Mouse (Mus musculus): ENCODE measurements around the gene Nxnl1. TPM values are rescaled to one million over a fixed set of nuclear protein-coding genes. Genes with fewer than 3 reads are reported as not detected.

Nxnl1 gene
- polyA plus RNA-seq, 1 experiment from 2014 or later = not detected

- ATAC-seq (replicated peaks) = no peak
- peaks cover 21% of the 10 kb centered on the region for H3K4me1 ChIP-seq
- H3K4me3 ChIP-seq = no peak overlapping the region
- no peaks in the 10 kb centered on the region for H3K9me3 ChIP-seq
- H3K27me3 ChIP-seq = peaks cover 10% of the 10 kb centered on the region; the same call in 1 of the 2 replicates
- no peak overlapping the region for H3K9ac ChIP-seq (replicated peaks)
- WGBS = 64% methylated on average over 6 of the region's 6 CpGs
- H3K27ac ChIP-seq (replicated peaks) = no peak overlapping the region
- no peaks in the 10 kb centered on the region for H3K36me3 ChIP-seq
- no peak overlapping the region for H3K4me2 ChIP-seq (replicated peaks)
Measured at GRCm38 (mm10) chr8:71596384-71596783, 30.0 kb upstream of the Nxnl1 start.

- H3K9me3 ChIP-seq = no peaks in the 10 kb centered on the region
- 0 out of 2 replicates have a peak overlapping the region, but pooled peaks have one; percentile 22 for H3K9ac ChIP-seq (replicated peaks)
- peaks cover 27% of the 10 kb centered on the region for H3K4me1 ChIP-seq
- H3K4me2 ChIP-seq (replicated peaks) = peak overlapping the region; percentile 31
- peak; percentile 26 for ATAC-seq (replicated peaks)
- peaks cover 6% of the 10 kb centered on the region; the same call in 1 of the 2 replicates for H3K27me3 ChIP-seq
- H3K4me3 ChIP-seq = peak overlapping the region; percentile 15
- whole genome bisulfite sequencing = 6% methylated on average over 27 of the region's 27 CpGs
- no peak overlapping the region for H3K27ac ChIP-seq (replicated peaks)
- no peaks in the 10 kb centered on the region for H3K36me3 ChIP-seq
Measured at GRCm38 (mm10) chr8:71595862-71596261, 29.5 kb upstream of the Nxnl1 start.

DNA sequence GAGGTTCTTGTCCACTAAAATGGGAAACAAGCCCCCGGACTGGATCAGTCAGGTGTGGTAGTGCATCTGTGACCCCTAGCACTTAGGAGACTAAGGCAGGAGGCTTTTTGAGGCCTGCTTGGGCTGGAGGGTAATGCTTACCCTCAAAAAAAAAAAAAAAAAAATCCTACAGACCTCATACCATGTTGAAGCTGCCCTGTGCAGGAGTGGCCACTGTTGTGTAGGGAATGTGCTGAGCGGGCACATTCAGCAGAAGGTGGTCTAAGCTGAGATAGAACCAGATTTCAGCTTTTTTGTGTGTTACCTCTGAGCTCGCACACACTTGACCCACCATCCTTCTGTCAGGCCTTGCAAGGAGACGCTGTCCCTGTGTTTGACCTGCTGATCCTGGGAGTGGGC, 27.9 kb upstream of the Nxnl1 start:
- H3K27ac ChIP-seq (replicated peaks) = no peak overlapping the region
- no peak for ATAC-seq (replicated peaks)
- H3K4me2 ChIP-seq (replicated peaks) = no peak overlapping the region
- H3K4me1 ChIP-seq = peaks cover 29% of the 10 kb centered on the region
- no peaks in the 10 kb centered on the region for H3K27me3 ChIP-seq
- H3K4me3 ChIP-seq = no peak overlapping the region
- H3K9ac ChIP-seq (replicated peaks) = no peak overlapping the region
- no peaks in the 10 kb centered on the region for H3K9me3 ChIP-seq
- 94% methylated on average over 4 of the region's 4 CpGs for WGBS
- H3K36me3 ChIP-seq = no peaks in the 10 kb centered on the region

- no peak for ATAC-seq (replicated peaks)
- Histone ChIP-seq H3K9ac (replicated peaks) (no peak overlapping the region), H3K4me2 (replicated peaks) (no peak overlapping the region), H3K36me3 (no peaks in the 10 kb centered on the region), H3K27me3 (no peaks in the 10 kb centered on the region), H3K9me3 (no peaks in the 10 kb centered on the region), H3K4me3 (no peak overlapping the region), H3K27ac (replicated peaks) (no peak overlapping the region), H3K4me1 (peaks cover 29% of the 10 kb centered on the region)
- WGBS = 94% methylated on average over 8 of the region's 8 CpGs
Measured at GRCm38 (mm10) chr8:71593556-71594323, 27.3 kb upstream of the Nxnl1 start.

- Histone ChIP-seq H3K4me2 (replicated peaks) (peak overlapping the region; percentile 89), H3K27ac (replicated peaks) (peak overlapping the region; percentile 97), H3K4me3 (peak overlapping the region; percentile 87), H3K36me3 (no peaks in the 10 kb centered on the region), H3K9me3 (no peaks in the 10 kb centered on the region), H3K27me3 (no peaks in the 10 kb centered on the region), H3K4me1 (peaks cover 29% of the 10 kb centered on the region), H3K9ac (replicated peaks) (peak overlapping the region; percentile 96)
- WGBS = 5% methylated on average over 60 of the region's 60 CpGs
- ATAC-seq (replicated peaks) = peak; percentile 68
Measured at GRCm38 (mm10) chr8:71592374-71593170, 26.2 kb upstream of the Nxnl1 start.

DNA sequence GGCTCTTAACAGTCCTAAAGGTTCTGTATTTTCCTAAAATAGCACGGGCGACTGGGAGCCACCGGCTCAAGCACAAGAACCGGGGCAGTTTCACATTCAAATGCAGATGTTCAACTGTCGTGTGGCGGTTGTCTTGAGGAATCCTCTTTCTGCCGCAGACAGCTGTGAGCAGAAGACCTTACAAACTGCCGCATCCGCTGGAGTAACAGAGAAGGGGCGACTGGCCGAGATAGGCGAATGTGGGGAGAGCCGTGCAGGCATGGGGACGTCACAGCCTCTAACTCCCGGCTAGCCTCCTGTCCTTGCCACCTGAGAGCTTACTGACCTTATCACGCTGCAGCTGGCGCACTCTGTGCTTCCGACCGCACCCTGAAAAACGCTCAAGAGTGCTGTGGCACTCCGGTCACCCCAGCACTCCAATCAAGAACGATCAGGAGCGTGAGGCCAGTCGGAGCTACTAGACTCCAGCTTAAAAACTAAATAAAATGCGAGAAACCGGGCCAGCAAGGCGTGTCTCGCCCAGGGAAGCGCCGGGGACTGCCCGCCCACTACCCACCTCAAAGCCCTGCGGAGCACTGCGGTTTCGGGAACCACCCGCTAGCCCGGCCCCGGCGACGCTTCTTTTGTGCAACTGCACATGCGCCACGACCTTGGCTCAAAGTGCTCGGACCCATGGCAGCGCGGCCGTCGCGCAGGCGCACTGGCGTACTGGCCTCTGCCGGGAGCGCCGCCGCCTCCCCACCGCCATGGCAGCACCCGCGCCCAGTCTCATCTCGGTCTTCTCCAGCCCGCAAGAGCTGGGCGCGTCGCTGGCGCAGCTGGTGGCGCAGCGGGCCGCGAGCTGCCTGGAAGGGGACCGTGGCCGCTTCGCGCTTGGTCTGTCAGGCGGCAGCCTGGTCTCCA, 25.3 kb upstream of the Nxnl1 start, which contains the start of gene Pgls:
Gene Pgls, plus strand, starts transcription at position 706 of the 903 bp plus-strand sequence.
- WGBS = under 1% methylated on average over 70 of the region's 71 CpGs
- peaks cover 6% of the 10 kb centered on the region; the same call in 1 of the 2 replicates for H3K36me3 ChIP-seq
- peak within 1 kb of the TSS; percentile 87 for H3K4me3 ChIP-seq
- H3K4me2 ChIP-seq (replicated peaks) = peak within 1 kb of the TSS; percentile 89
- H3K27ac ChIP-seq (replicated peaks) = peak within 1 kb of the TSS; percentile 97
- H3K4me1 ChIP-seq = peaks cover 29% of the 10 kb centered on the region
- no peaks in the 10 kb centered on the region for H3K27me3 ChIP-seq
- no peaks in the 10 kb centered on the region for H3K9me3 ChIP-seq
- peak; percentile 88 for ATAC-seq (replicated peaks)
- peak within 1 kb of the TSS; percentile 96 for H3K9ac ChIP-seq (replicated peaks)

- H3K4me3 ChIP-seq = peak overlapping the region; percentile 87
- H3K9me3 ChIP-seq = no peaks in the 10 kb centered on the region
- H3K9ac ChIP-seq (replicated peaks) = peak overlapping the region; percentile 96
- 34% methylated on average over 5 of the region's 5 CpGs for WGBS
- H3K4me2 ChIP-seq (replicated peaks) = peak overlapping the region; percentile 89
- peaks cover 11% of the 10 kb centered on the region; the same call in 1 of the 2 replicates for H3K36me3 ChIP-seq
- peak overlapping the region; percentile 97; the same call in 1 of the 2 replicates for H3K27ac ChIP-seq (replicated peaks)
- peaks cover 28% of the 10 kb centered on the region for H3K4me1 ChIP-seq
- no peaks in the 10 kb centered on the region for H3K27me3 ChIP-seq
- ATAC-seq (replicated peaks) = no peak
Measured at GRCm38 (mm10) chr8:71591017-71591416, 24.6 kb upstream of the Nxnl1 start.

- no peaks in the 10 kb centered on the region for H3K9me3 ChIP-seq
- WGBS = 73% methylated on average over 3 of the region's 3 CpGs
- H3K4me3 ChIP-seq = no peak overlapping the region
- no peak for ATAC-seq (replicated peaks)
- no peak overlapping the region for H3K4me2 ChIP-seq (replicated peaks)
- peaks cover 23% of the 10 kb centered on the region for H3K4me1 ChIP-seq
- peaks cover 31% of the 10 kb centered on the region; the same call in 1 of the 2 replicates for H3K36me3 ChIP-seq
- no peak overlapping the region for H3K9ac ChIP-seq (replicated peaks)
- H3K27me3 ChIP-seq = no peaks in the 10 kb centered on the region
- H3K27ac ChIP-seq (replicated peaks) = no peak overlapping the region
Measured at GRCm38 (mm10) chr8:71588762-71589161, 22.4 kb upstream of the Nxnl1 start.

GRCm38 (mm10) chr8:71586891-71587290, 20.5 kb upstream of the Nxnl1 start:
- Histone ChIP-seq H3K9me3 (no peaks in the 10 kb centered on the region), H3K27me3 (no peaks in the 10 kb centered on the region), H3K4me2 (replicated peaks) (no peak overlapping the region), H3K9ac (replicated peaks) (no peak overlapping the region), H3K4me3 (no peak overlapping the region), H3K36me3 (peaks cover 32% of the 10 kb centered on the region; the same call in 1 of the 2 replicates), H3K4me1 (peaks cover 10% of the 10 kb centered on the region), H3K27ac (replicated peaks) (no peak overlapping the region)
- 83% methylated on average over 2 of the region's 2 CpGs for WGBS
- ATAC-seq (replicated peaks) = no peak; the same call in 1 of the 2 replicates

- no peak overlapping the region for H3K27ac ChIP-seq (replicated peaks)
- no peak overlapping the region for H3K9ac ChIP-seq (replicated peaks)
- WGBS = 21% methylated on average over 9 of the region's 9 CpGs
- H3K36me3 ChIP-seq = peaks cover 27% of the 10 kb centered on the region; the same call in 1 of the 2 replicates
- no peak for ATAC-seq (replicated peaks)
- peaks cover 11% of the 10 kb centered on the region for H3K4me1 ChIP-seq
- no peak overlapping the region for H3K4me2 ChIP-seq (replicated peaks)
- no peaks in the 10 kb centered on the region for H3K9me3 ChIP-seq
- no peaks in the 10 kb centered on the region for H3K27me3 ChIP-seq
- no peak overlapping the region for H3K4me3 ChIP-seq
Measured at GRCm38 (mm10) chr8:71580201-71580600, 13.8 kb upstream of the Nxnl1 start.

- H3K9ac ChIP-seq (replicated peaks) = no peak overlapping the region
- no peaks in the 10 kb centered on the region for H3K9me3 ChIP-seq
Measured at GRCm38 (mm10) chr8:71579476-71579875, 13.1 kb upstream of the Nxnl1 start.

More at GRCm38 (mm10) chr8:71579476-71579875, 13.1 kb upstream of the Nxnl1 start:
- H3K27me3 ChIP-seq = no peaks in the 10 kb centered on the region
- 80% methylated on average over 14 of the region's 14 CpGs for WGBS
- peaks cover 20% of the 10 kb centered on the region; the same call in 1 of the 2 replicates for H3K36me3 ChIP-seq
- H3K27ac ChIP-seq (replicated peaks) = 0 out of 2 replicates have a peak overlapping the region, but pooled peaks have one; percentile 27
- ATAC-seq (replicated peaks) = no peak
- no peak overlapping the region for H3K4me2 ChIP-seq (replicated peaks)
- H3K4me1 ChIP-seq = peaks cover 13% of the 10 kb centered on the region
- H3K4me3 ChIP-seq = no peak overlapping the region
